Mouse (Mus musculus) limb, embryonic 10.5 days (tissue): ENCODE results near the gene Nid2. TPM values are rescaled to one million over a fixed set of nuclear protein-coding genes. Genes with fewer than 3 reads are reported as not detected.
A peak's percentile ranks its signal among the peaks of the same experiment; 100 is the strongest.

Experiments
- DNase-seq: peaks from one replicate; pipeline ENCODE4 v3.0.0-alpha.2; 2017; ENCODE audit warnings: low spot score
- H3K27ac ChIP-seq: fragments of 300-500 bp; sonication (generic); 2 replicates; pipeline ENCODE4 v1.5.1; 2016; ENCODE audit warnings: mild to moderate bottlenecking
- H3K27me3 ChIP-seq: fragments of 300-500 bp; sonication (generic); 2 replicates; pipeline ENCODE4 v1.6.1; 2016; ENCODE audit warnings: low read depth, mild to moderate bottlenecking; ENCODE audit not compliant: poor library complexity, severe bottlenecking
- H3K36me3 ChIP-seq: fragments of 300-500 bp; sonication (generic); 2 replicates; pipeline ENCODE4 v1.6.1; 2016; ENCODE audit warnings: mild to moderate bottlenecking, moderate library complexity
- H3K4me1 ChIP-seq: fragments of 300-500 bp; sonication (generic); 2 replicates; pipeline ENCODE4 v1.6.1; 2016
- H3K4me3 ChIP-seq: fragments of 300-500 bp; sonication (generic); 2 replicates; pipeline ENCODE4 v1.5.1; 2016; ENCODE audit warnings: mild to moderate bottlenecking, moderate library complexity
- H3K9me3 ChIP-seq: fragments of 300-500 bp; sonication (generic); replicated peaks from 2 replicates; pipeline ENCODE4 v1.6.1; 2016; ENCODE audit warnings: mild to moderate bottlenecking
- whole genome bisulfite sequencing: fragments of 180-500 bp; shearing (Covaris S2); methylation state at CpG from one replicate; pipeline ENCODE4 v1.1.7; 2016; 5-methylcytosine and 5-hydroxymethylcytosine counted together
- polyA plus RNA-seq: library from polyadenylated mRNA; unstranded; fragments of >200 nt; fragmentation: Nextera tagmentation; extraction: Ambion mirVana; gene quantifications from 2 replicates; pipeline ENCODE4 v1.2.1, GENCODE M21; 2016

The Nid2 gene
- polyA plus RNA-seq, 1 experiment from 2014 or later = 98.5 TPM

DNA sequence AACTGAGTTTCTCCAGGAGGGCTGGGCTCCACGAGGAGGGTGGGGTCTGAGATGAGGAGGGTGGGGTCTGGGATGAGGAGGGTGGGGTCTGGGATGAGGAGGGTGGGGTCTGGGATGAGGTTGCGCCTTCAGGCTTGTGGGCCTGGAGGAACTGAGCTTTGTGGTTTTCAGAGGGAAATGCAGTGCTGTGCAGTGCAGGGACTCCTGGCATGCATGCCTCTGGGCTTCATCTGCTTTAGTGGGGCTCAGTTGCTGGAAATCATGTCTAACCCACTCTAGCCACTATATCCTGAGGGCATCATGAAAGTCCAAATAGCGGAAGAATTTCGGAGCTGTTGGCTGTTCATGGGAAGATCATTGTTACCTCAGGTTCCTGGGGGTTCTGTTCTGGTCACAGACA, 52.2 kb downstream of the Nid2 start:
- Histone ChIP-seq H3K4me1 (no peaks in the 10 kb centered on the region), H3K36me3 (peaks cover 97% of the 10 kb centered on the region), H3K4me3 (no peak overlapping the region), H3K9me3 (no peaks in the 10 kb centered on the region), H3K27ac (no peak overlapping the region), H3K27me3 (no peaks in the 10 kb centered on the region)
- WGBS = 68% methylated on average over 4 of the region's 4 CpGs
- DNase-seq = no peak

GRCm38 (mm10) chr14:19803623-19804022, 52.6 kb downstream of the Nid2 start:
- H3K4me3 ChIP-seq = no peak overlapping the region
- H3K9me3 ChIP-seq = no peaks in the 10 kb centered on the region
- WGBS = 63% methylated on average over 10 of the region's 10 CpGs
- no peaks in the 10 kb centered on the region for H3K4me1 ChIP-seq
- H3K27ac ChIP-seq = no peak overlapping the region
- H3K27me3 ChIP-seq = no peaks in the 10 kb centered on the region
- peaks cover 94% of the 10 kb centered on the region for H3K36me3 ChIP-seq
- no peak for DNase-seq

DNA sequence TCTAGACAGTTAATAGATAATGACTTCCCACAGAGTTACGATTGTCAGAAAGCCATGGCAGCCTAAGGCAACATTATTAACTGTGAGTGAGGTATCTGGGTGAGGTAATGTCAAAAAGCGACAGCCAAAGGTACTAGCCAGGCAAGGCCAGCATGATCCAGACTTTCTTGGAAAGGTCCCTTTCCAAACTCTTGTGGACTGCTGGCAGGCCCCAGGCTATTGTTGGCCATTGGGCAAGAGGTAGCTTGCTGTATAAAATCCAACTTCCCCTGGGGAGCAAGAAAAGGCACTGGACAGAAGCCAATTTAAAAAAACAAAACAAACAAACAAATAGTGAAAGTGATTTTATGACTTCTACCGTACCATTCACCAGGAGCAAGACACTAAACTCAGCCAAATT, 56.3 kb downstream of the Nid2 start:
- no peaks in the 10 kb centered on the region for H3K9me3 ChIP-seq
- WGBS = 84% methylated on average over 3 of the region's 3 CpGs
- H3K4me1 ChIP-seq = no peaks in the 10 kb centered on the region
- no peak overlapping the region for H3K4me3 ChIP-seq
- H3K36me3 ChIP-seq = peaks cover 87% of the 10 kb centered on the region
- DNase-seq = no peak
- H3K27me3 ChIP-seq = no peaks in the 10 kb centered on the region
- H3K27ac ChIP-seq = no peak overlapping the region

DNA sequence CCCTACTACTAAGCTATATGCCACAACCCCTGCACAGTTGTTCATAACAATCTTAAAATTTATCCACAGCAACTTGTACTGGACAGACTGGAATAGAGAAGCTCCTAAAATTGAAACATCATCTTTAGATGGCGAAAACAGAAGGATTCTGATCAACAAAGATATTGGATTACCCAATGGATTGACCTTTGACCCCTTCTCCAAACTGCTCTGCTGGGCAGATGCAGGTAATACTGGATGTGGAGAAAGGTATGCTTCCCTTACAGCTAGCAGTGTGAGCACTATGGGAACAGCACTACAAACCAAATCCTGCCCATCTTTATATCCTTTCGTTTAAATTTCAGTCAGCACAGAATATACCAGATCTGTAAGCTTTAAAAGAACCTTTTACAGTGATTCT, 56.8 kb downstream of the Nid2 start:
- H3K4me1 ChIP-seq = no peaks in the 10 kb centered on the region
- H3K27me3 ChIP-seq = no peaks in the 10 kb centered on the region
- no peaks in the 10 kb centered on the region for H3K9me3 ChIP-seq
- 92% methylated on average over 2 of the region's 2 CpGs for WGBS
- DNase-seq = no peak
- H3K27ac ChIP-seq = no peak overlapping the region
- H3K4me3 ChIP-seq = no peak overlapping the region
- H3K36me3 ChIP-seq = peaks cover 87% of the 10 kb centered on the region

DNA sequence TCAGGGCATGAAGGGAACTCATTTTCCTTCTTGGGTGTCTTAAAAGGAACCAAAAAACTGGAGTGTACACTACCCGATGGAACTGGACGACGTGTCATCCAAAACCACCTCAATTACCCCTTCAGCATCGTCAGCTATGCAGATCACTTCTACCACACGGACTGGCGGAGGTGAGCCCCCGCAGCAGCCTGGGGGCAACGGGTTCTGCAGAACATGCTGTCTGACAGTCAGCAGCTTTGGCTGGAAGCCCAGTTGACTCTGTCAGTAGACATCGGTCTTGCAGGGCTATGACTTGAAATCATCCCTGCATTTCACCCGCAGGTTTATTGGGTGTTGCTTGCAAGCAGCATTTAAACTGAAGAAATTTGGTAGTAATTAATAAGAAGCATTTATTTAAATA, 58.9 kb downstream of the Nid2 start:
- WGBS = 92% methylated on average over 10 of the region's 10 CpGs
- no peak overlapping the region for H3K4me3 ChIP-seq
- H3K36me3 ChIP-seq = peaks cover 86% of the 10 kb centered on the region
- no peaks in the 10 kb centered on the region for H3K4me1 ChIP-seq
- DNase-seq = no peak
- no peaks in the 10 kb centered on the region for H3K27me3 ChIP-seq
- H3K27ac ChIP-seq = no peak overlapping the region
- H3K9me3 ChIP-seq = no peaks in the 10 kb centered on the region

GRCm38 (mm10) chr14:19813061-19813460, 62.0 kb downstream of the Nid2 start:
- Histone ChIP-seq H3K36me3 (peaks cover 80% of the 10 kb centered on the region), H3K27me3 (no peaks in the 10 kb centered on the region)

GRCm38 (mm10) chr14:19817949-19818348, 66.9 kb downstream of the Nid2 start:
- Histone ChIP-seq H3K36me3 (peaks cover 86% of the 10 kb centered on the region), H3K4me3 (no peak overlapping the region), H3K9me3 (no peaks in the 10 kb centered on the region), H3K27ac (no peak overlapping the region), H3K27me3 (no peaks in the 10 kb centered on the region), H3K4me1 (peaks cover 4% of the 10 kb centered on the region; the same call in 1 of the 2 replicates)
- DNase-seq = peak; percentile 79
- WGBS = 18% methylated on average over 1 of the region's 1 CpGs

More at GRCm38 (mm10) chr14:19813061-19813460, 62.0 kb downstream of the Nid2 start:
- H3K9me3 ChIP-seq = no peaks in the 10 kb centered on the region
- no peak overlapping the region for H3K27ac ChIP-seq
- no peaks in the 10 kb centered on the region for H3K4me1 ChIP-seq
- DNase-seq = no peak
- H3K4me3 ChIP-seq = no peak overlapping the region
- WGBS = 85% methylated on average over 2 of the region's 2 CpGs

DNA sequence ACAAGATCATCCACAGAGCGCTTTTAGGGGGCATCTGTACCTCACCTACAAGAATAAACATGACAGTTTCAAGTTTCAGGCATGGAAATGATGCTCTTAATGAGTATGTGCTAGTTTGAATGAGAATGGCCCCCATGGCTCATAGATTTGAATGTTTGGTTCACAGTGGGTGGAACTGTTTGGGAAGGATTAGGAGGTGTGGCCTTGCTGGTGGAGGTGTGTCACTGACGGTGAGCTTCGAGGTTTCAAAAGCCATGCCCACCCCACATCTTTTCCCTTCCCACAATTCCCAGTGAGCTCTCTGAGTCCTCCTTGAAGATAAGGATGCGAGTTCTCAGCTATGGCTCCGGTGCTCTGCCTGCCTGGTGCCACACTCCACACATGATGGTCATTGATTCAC, 70.6 kb downstream of the Nid2 start:
- DNase-seq = no peak
- H3K9me3 ChIP-seq = no peaks in the 10 kb centered on the region
- peak overlapping the region; percentile 5; the same call in 1 of the 2 replicates for H3K4me3 ChIP-seq
- no peak overlapping the region for H3K27ac ChIP-seq
- H3K27me3 ChIP-seq = no peaks in the 10 kb centered on the region
- peaks cover 50% of the 10 kb centered on the region for H3K36me3 ChIP-seq
- peaks cover 8% of the 10 kb centered on the region for H3K4me1 ChIP-seq
- WGBS = 95% methylated on average over 5 of the region's 5 CpGs

DNA sequence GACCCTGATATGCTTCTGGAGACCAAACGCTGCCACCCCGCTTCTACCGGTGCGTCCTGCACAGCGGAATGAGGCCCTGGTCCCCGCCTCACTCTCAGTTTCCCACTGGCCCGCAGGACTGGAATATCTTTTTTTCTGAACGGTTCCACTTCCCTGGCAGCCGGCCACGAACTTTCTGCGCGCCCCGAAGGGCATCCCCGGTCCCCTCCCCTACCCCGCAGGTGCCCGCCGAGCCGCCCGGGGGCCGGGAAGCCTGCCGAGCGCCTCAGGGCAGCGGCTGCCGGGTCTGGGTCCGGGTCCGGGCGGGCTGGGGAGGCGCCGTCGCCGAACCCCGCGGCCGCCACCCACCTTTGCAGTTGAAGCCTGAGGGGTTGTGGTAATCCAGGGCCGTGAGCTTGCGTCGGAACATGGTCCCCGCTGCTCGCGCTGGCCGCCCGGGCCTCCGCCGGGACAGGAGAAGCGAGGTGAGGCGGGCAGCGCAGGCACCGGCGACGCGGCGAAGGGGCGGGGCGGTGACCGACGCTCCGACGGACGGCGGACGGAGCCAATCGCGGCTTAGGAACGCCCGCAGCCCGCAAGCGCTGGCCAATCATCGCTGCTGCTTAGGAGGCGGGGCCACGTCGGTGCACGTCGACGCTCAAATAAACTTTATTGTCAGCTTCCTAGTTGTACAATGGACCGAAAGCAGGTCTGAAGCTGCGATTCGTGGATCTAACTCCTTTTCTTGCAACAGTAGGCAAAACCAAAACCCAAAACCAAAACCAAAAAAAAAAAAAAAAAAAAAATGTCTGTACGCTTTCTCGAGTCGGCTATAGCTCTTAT, 72.5 kb downstream of the Nid2 start, which contains the start of gene Rtraf:
Gene Rtraf (minus strand): TSS at position 504 of the 822 bp plus-strand sequence.
- Histone ChIP-seq H3K4me3 (peak within 1 kb of the TSS; percentile 91), H3K4me1 (peaks cover 8% of the 10 kb centered on the region), H3K9me3 (no peaks in the 10 kb centered on the region), H3K27ac (peak within 1 kb of the TSS; percentile 89), H3K27me3 (0 out of 2 replicates have a peak, but pooled peaks cover 6% of the 10 kb centered on the region), H3K36me3 (peaks cover 38% of the 10 kb centered on the region)
- under 1% methylated on average over 80 of the region's 80 CpGs for WGBS
- peak; percentile 92 for DNase-seq

GRCm38 (mm10) chr14:19825481-19825880, 74.4 kb downstream of the Nid2 start:
- DNase-seq = no peak
- Histone ChIP-seq H3K27ac (no peak overlapping the region), H3K9me3 (no peaks in the 10 kb centered on the region), H3K27me3 (0 out of 2 replicates have a peak, but pooled peaks cover 6% of the 10 kb centered on the region), H3K36me3 (peaks cover 20% of the 10 kb centered on the region), H3K4me1 (peaks cover 8% of the 10 kb centered on the region), H3K4me3 (no peak overlapping the region)
- WGBS = 89% methylated on average over 11 of the region's 11 CpGs

GRCm38 (mm10) chr14:19836289-19836688, 85.2 kb downstream of the Nid2 start:
- Histone ChIP-seq H3K27ac (no peak overlapping the region), H3K27me3 (no peaks in the 10 kb centered on the region), H3K36me3 (no peaks in the 10 kb centered on the region), H3K9me3 (no peaks in the 10 kb centered on the region), H3K4me1 (peaks cover 6% of the 10 kb centered on the region; the same call in 1 of the 2 replicates), H3K4me3 (no peak overlapping the region)
- 89% methylated on average over 3 of the region's 3 CpGs for WGBS
- no peak for DNase-seq

DNA sequence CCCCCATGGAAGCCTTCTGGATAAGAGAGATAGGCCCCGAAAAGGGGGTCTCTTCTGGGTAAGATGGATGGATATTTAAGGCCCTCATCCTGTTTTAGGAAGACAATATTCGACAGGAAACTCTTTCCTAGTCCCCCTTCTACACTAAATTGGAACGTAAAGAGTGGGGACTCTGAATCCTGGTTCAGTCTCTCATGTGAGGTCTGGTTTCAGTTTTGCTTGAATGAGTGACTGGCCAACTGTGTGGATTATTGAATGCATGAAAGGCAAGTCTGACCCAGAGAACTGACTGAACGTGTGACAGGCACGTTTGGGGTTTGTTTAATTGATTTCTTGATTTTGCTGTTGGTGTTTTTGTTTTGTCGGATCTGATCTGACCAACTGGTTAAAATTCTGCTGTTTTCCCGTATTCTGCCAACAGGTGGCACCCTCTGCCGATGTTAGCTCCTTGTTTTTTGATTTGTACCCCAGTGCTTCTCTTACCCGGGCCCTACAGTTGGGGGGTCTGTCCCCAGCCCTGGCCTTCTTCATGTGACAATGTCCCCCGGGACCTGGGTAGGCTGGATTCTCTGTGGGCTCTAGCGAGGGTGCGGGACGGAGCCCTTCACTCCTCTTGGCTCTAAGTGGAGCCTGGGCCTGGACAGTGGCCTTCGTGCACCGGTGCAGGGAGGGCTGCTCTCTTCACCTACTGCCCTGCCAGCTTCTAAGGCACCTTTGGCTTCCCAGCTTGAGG, 88.7 kb downstream of the Nid2 start:
- H3K27me3 ChIP-seq = no peaks in the 10 kb centered on the region
- H3K36me3 ChIP-seq = no peaks in the 10 kb centered on the region
- DNase-seq = peak; percentile 79
- H3K4me3 ChIP-seq = peak overlapping the region; percentile 34
- H3K27ac ChIP-seq = peak overlapping the region; percentile 70
- no peaks in the 10 kb centered on the region for H3K9me3 ChIP-seq
- WGBS = 31% methylated on average over 15 of the region's 15 CpGs
- peaks cover 6% of the 10 kb centered on the region; the same call in 1 of the 2 replicates for H3K4me1 ChIP-seq

- no peak for DNase-seq
- Histone ChIP-seq H3K36me3 (no peaks in the 10 kb centered on the region), H3K4me3 (no peak overlapping the region), H3K27me3 (no peaks in the 10 kb centered on the region), H3K9me3 (no peaks in the 10 kb centered on the region), H3K4me1 (0 out of 2 replicates have a peak, but pooled peaks cover 4% of the 10 kb centered on the region), H3K27ac (no peak overlapping the region)
- WGBS = 62% methylated on average over 3 of the region's 3 CpGs
These were observed 102.4 kb downstream of the Nid2 start for GRCm38 (mm10) chr14:19853471-19853870.
